Mouse (Mus musculus): ENCODE data around the gene Optn. TPM values are rescaled to one million over a fixed set of nuclear protein-coding genes. Genes with fewer than 3 reads are reported as not detected.

Gene Optn
- total and polyA plus RNA-seq, 3 experiments: 16.5 to 100.0 (median 76.3) TPM

- Histone ChIP-seq H3K4me1 (ENCODE audit: control insufficient read depth, insufficient read depth, low read length) (peaks cover 1% of the 10 kb centered on the region; the same call in 1 of the 2 replicates), H3K36me3 (ENCODE audit: control insufficient read depth, insufficient read depth, low read length) (peaks cover 2% of the 10 kb centered on the region; the same call in 1 of the 2 replicates), H3K79me2 (replicated peaks; ENCODE audit: control insufficient read depth, insufficient read depth, low read length) (no peaks in the 10 kb centered on the region), H3K27me3 (ENCODE audit: control insufficient read depth, insufficient read depth, low read length) (no peaks in the 10 kb centered on the region), H3K27ac (no peak overlapping the region), H3K9ac (ENCODE audit: low read depth, low read length) (no peak overlapping the region), H3K4me3 (no peak overlapping the region)
- 63% methylated on average over 5 of the region's 5 CpGs for WGBS
- DNase-seq: no peak
- intact Hi-C loops (cut with DNase I): no loop called here
- 0 out of 2 replicates have a peak, but pooled peaks have one; percentile 2 for TF ChIP-seq CTCF (IDR thresholded peaks at IDR 0.05)
- no peak for TF ChIP-seq POLR2A (IDR thresholded peaks at IDR 0.05; ENCODE audit: insufficient read depth, low read depth, low read length)
These were observed 31.2 kb downstream of the Optn start for GRCm38 (mm10) chr2:5032665-5033064.

DNA sequence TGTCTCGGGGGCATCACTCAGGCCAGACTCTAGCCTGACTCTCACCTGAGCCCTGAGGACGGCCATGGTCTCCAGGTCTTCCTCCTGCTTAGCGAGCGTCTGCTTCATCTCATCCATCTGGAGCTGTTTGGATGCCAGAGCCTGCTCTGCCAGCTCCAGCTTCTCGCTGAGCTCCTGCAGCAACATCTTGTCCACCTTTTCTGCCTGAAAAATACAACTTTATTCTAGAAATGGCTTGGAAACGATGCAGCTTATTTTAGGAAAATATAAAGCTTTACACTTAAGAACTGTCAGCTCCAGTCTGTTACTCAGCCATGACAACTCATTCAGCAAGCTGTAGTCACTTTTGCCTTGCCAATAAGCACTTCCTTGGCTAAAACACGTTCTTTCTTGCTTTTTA, 32.6 kb downstream of the Optn start:
- peaks cover 2% of the 10 kb centered on the region; the same call in 1 of the 2 replicates for H3K36me3 ChIP-seq (ENCODE audit: control insufficient read depth, insufficient read depth, low read length)
- H3K27ac ChIP-seq: no peak overlapping the region
- no peak overlapping the region for H3K9ac ChIP-seq (ENCODE audit: low read depth, low read length)
- no peak for DNase-seq
- WGBS: 85% methylated on average over 7 of the region's 7 CpGs
- no peak for TF ChIP-seq CTCF (IDR thresholded peaks at IDR 0.05)
- TF ChIP-seq EP300 (IDR thresholded peaks at IDR 0.05; ENCODE audit: insufficient read depth, low read depth, low read length): no peak
- no peak for TF ChIP-seq POLR2A (IDR thresholded peaks at IDR 0.05; ENCODE audit: insufficient read depth, low read depth, low read length)
- no peak overlapping the region for H3K4me3 ChIP-seq
- H3K4me1 ChIP-seq (ENCODE audit: control insufficient read depth, insufficient read depth, low read length): peaks cover 1% of the 10 kb centered on the region; the same call in 1 of the 2 replicates
- no peaks in the 10 kb centered on the region for H3K79me2 ChIP-seq (replicated peaks; ENCODE audit: control insufficient read depth, insufficient read depth, low read length)
- intact Hi-C loops (cut with DNase I): no loop called here
- no peaks in the 10 kb centered on the region for H3K27me3 ChIP-seq (ENCODE audit: control insufficient read depth, insufficient read depth, low read length)

DNA sequence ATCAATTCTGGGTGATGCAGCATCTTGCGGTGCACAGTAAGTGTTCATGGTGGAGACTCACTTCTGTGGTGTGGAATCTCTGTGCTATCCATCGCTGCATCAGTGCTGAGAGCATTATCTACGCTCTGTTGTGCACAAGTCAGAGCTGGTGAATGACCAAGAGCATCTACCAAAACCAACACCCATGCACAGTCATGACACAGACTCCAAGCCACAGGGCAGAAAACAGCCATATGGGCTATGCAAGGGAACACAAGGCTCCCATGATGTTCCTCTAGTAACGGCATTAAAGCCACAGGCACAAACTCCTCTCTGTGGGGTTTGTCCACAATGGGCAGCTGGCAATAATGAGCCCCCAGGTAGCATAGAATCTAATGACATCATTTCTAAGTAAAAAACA, 34.0 kb downstream of the Optn start:
- TF ChIP-seq CTCF (IDR thresholded peaks at IDR 0.05) (no peak), EP300 (IDR thresholded peaks at IDR 0.05; ENCODE audit: insufficient read depth, low read depth, low read length) (no peak), POLR2A (IDR thresholded peaks at IDR 0.05; ENCODE audit: insufficient read depth, low read depth, low read length) (no peak)
- H3K36me3 ChIP-seq (ENCODE audit: control insufficient read depth, insufficient read depth, low read length): peaks cover 2% of the 10 kb centered on the region; the same call in 1 of the 2 replicates

DNA sequence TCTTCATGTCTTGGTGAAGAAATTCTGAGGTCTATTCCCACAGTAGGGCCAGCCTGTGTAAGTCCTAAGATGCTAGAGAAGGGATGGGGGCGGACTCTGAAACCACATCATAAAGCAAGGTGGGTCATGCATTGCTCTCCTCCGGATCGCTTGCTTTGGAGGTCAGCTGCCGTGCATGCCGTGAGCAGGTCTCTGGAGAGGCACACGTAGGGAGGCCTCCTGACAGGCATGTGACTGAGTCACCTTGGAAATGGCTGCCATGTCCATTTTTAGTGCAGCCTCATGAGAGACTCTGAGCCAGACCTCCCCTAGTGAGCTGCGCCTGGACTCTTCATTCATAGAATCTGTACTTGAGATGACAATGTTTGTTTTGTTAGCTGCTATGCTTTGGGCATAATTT, 35.8 kb downstream of the Optn start:
- Histone ChIP-seq H3K79me2 (replicated peaks; ENCODE audit: control insufficient read depth, insufficient read depth, low read length) (no peaks in the 10 kb centered on the region), H3K27ac (peak overlapping the region; percentile 48), H3K4me3 (no peak overlapping the region), H3K9ac (ENCODE audit: low read depth, low read length) (no peak overlapping the region), H3K4me1 (ENCODE audit: control insufficient read depth, insufficient read depth, low read length) (no peaks in the 10 kb centered on the region), H3K36me3 (ENCODE audit: control insufficient read depth, insufficient read depth, low read length) (no peaks in the 10 kb centered on the region; the same call in 1 of the 2 replicates), H3K27me3 (ENCODE audit: control insufficient read depth, insufficient read depth, low read length) (no peaks in the 10 kb centered on the region)
- TF ChIP-seq CTCF (IDR thresholded peaks at IDR 0.05): no peak
- TF ChIP-seq EP300 (IDR thresholded peaks at IDR 0.05; ENCODE audit: insufficient read depth, low read depth, low read length): peak; percentile 40; the same call in 1 of the 2 replicates
- DNase-seq: peak in 1 of 2 experiments; percentile 48
- intact Hi-C loops (cut with DNase I): no loop called here
- 64% methylated on average over 7 of the region's 7 CpGs for WGBS

More for the DNA sequence above, 34.0 kb downstream of the Optn start:
- H3K79me2 ChIP-seq (replicated peaks; ENCODE audit: control insufficient read depth, insufficient read depth, low read length): no peaks in the 10 kb centered on the region
- DNase-seq: no peak
- no peak overlapping the region for H3K9ac ChIP-seq (ENCODE audit: low read depth, low read length)
- H3K27ac ChIP-seq: no peak overlapping the region
- no peaks in the 10 kb centered on the region for H3K27me3 ChIP-seq (ENCODE audit: control insufficient read depth, insufficient read depth, low read length)
- H3K4me3 ChIP-seq: no peak overlapping the region
- intact Hi-C loops (cut with DNase I): no loop called here
- H3K4me1 ChIP-seq (ENCODE audit: control insufficient read depth, insufficient read depth, low read length): peaks cover 1% of the 10 kb centered on the region; the same call in 1 of the 2 replicates
- WGBS: 96% methylated on average over 4 of the region's 4 CpGs

GRCm38 (mm10) chr2:5027057-5027456, 36.8 kb downstream of the Optn start:
- Histone ChIP-seq H3K27ac (no peak overlapping the region), H3K27me3 (ENCODE audit: control insufficient read depth, insufficient read depth, low read length) (no peaks in the 10 kb centered on the region), H3K9ac (ENCODE audit: low read depth, low read length) (no peak overlapping the region), H3K4me1 (ENCODE audit: control insufficient read depth, insufficient read depth, low read length) (no peaks in the 10 kb centered on the region), H3K4me3 (no peak overlapping the region), H3K79me2 (replicated peaks; ENCODE audit: control insufficient read depth, insufficient read depth, low read length) (no peaks in the 10 kb centered on the region), H3K36me3 (ENCODE audit: control insufficient read depth, insufficient read depth, low read length) (no peaks in the 10 kb centered on the region; the same call in 1 of the 2 replicates)
- TF ChIP-seq POLR2A (IDR thresholded peaks at IDR 0.05; ENCODE audit: insufficient read depth, low read depth, low read length): no peak
- no peak for TF ChIP-seq EP300 (IDR thresholded peaks at IDR 0.05; ENCODE audit: insufficient read depth, low read depth, low read length)
- no peak for TF ChIP-seq CTCF (IDR thresholded peaks at IDR 0.05)
- intact Hi-C loops (cut with DNase I): loop anchor here (2.0 kb wide), 1 partner anchor 108 kb away; the partner anchor contains the start of gene Phyh
- DNase-seq: no peak
- 89% methylated on average over 6 of the region's 6 CpGs for WGBS

GRCm38 (mm10) chr2:5025162-5025733, 38.6 kb downstream of the Optn start:
- H3K4me1 ChIP-seq (ENCODE audit: control insufficient read depth, insufficient read depth, low read length): no peaks in the 10 kb centered on the region
- no peaks in the 10 kb centered on the region for H3K79me2 ChIP-seq (replicated peaks; ENCODE audit: control insufficient read depth, insufficient read depth, low read length)
- H3K9ac ChIP-seq (ENCODE audit: low read depth, low read length): no peak overlapping the region
- H3K27ac ChIP-seq: no peak overlapping the region
- DNase-seq: no peak
- no peak overlapping the region for H3K4me3 ChIP-seq
- 67% methylated on average over 3 of the region's 4 CpGs for WGBS
- no peaks in the 10 kb centered on the region for H3K27me3 ChIP-seq (ENCODE audit: control insufficient read depth, insufficient read depth, low read length)
- intact Hi-C loops (cut with DNase I): no loop called here
- TF ChIP-seq CTCF (IDR thresholded peaks at IDR 0.05) (peak; percentile 62), EP300 (IDR thresholded peaks at IDR 0.05; ENCODE audit: insufficient read depth, low read depth, low read length) (no peak), POLR2A (IDR thresholded peaks at IDR 0.05; ENCODE audit: insufficient read depth, low read depth, low read length) (no peak)
- no peaks in the 10 kb centered on the region; the same call in 1 of the 2 replicates for H3K36me3 ChIP-seq (ENCODE audit: control insufficient read depth, insufficient read depth, low read length)

Data from heart, adult 2 months (tissue).